Mouse (Mus musculus): Measurements from ENCODE around the gene Gm19684. TPM values are rescaled to one million over a fixed set of nuclear protein-coding genes. Genes with fewer than 3 reads are reported as not detected.
"Not testable (repeated sequence)": the region's sequence is repeated elsewhere in the genome, so short reads cannot be mapped to it uniquely, and the experiment has no call there.

Gm19684 gene
- polyA plus RNA-seq, 1 experiment: 1.1 TPM

DNA sequence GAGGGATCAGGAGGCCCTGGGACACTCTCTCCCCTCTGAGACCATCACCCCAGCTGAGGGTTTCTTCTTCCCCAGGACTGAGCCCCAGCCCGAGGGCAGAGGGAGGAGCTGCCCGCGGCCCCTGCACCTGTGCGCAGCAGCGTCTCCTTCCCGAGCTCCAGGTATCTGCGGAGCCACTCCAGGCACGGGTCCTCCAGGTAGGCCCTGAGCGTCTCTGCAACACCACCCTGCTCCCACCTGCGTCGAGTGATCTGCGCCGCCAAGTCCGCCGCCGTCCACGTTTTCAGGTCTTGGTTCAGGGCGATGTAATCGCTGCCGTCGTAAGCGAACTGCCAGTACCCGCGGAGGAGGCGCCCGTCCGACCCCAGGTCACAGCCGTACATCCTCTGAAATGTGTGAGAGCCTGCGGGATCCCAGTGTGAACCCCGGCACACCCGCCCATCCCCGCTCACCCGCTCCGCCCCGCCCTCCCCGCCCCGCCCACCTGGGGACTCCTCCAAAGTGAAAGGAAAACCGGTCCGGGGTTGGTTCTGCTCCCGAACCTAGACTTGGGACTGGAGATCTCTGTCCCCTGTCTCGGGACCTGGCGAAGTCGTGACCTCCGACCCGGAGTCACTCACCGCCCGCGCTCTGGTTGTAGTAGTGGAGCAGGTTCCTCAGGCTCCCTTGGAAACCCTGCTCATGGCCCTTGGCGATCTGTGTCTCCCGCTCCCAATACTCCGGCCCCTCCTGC is 46.0 kb downstream of the Gm19684 start:
- no peak overlapping the region for H3K27ac ChIP-seq (ENCODE audit: insufficient read depth, low read depth, low read length)
- H3K4me1 ChIP-seq (ENCODE audit: control insufficient read depth, insufficient read depth, low read length): no peaks in the 10 kb centered on the region
- H3K4me3 ChIP-seq (ENCODE audit: insufficient read depth, low read length): peak overlapping the region; percentile 57
- TF ChIP-seq CTCF (IDR thresholded peaks at IDR 0.05; ENCODE audit: low read depth, low read length) (no peak), POLR2A (IDR thresholded peaks at IDR 0.05; ENCODE audit: borderline replicate concordance, low read depth, low read length) (no peak)

- Histone ChIP-seq H3K27ac (ENCODE audit: insufficient read depth, low read depth, low read length) (no peak within 1 kb of the TSS), H3K4me3 (ENCODE audit: insufficient read depth, low read length) (peak within 1 kb of the TSS; percentile 57), H3K4me1 (ENCODE audit: control insufficient read depth, insufficient read depth, low read length) (no peaks in the 10 kb centered on the region)
- no peak for TF ChIP-seq POLR2A (IDR thresholded peaks at IDR 0.05; ENCODE audit: borderline replicate concordance, low read depth, low read length)
- no peak for TF ChIP-seq CTCF (IDR thresholded peaks at IDR 0.05; ENCODE audit: low read depth, low read length)
Observed at GRCm38 (mm10) chr17:36168039-36168652, 46.7 kb downstream of the Gm19684 start, which contains the start of gene Gm8909. Gene Gm8909 (minus strand): TSS chr17:36168537.

DNA sequence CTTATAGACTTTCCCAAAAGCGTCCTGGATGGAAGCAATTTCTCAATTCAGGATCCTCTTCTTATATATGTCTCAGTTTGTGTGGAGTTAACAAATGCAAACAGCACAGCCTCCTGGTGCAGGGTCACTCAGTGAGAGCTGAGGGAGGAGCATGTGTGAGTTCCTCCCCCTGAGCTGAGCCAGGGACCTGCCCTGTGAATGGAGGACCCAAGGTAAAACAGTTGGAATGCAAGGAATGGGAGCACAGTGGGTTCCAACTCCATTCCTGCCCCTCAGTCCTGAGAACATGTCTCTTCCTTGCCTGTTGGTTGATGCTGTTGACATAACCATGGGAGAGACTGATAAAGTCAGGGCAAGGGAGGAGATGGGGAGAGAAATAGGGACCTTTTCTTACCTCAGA is 47.6 kb downstream of the Gm19684 start:
- not testable (repeated sequence) for H3K4me1 ChIP-seq (ENCODE audit: control insufficient read depth, insufficient read depth, low read length); H3K27ac ChIP-seq (ENCODE audit: insufficient read depth, low read depth, low read length); H3K4me3 ChIP-seq (ENCODE audit: insufficient read depth, low read length)

- H3K27ac ChIP-seq (ENCODE audit: insufficient read depth, low read depth, low read length): no peak overlapping the region
- no peak for TF ChIP-seq CTCF (IDR thresholded peaks at IDR 0.05; ENCODE audit: low read depth, low read length)
- no peak for TF ChIP-seq POLR2A (IDR thresholded peaks at IDR 0.05; ENCODE audit: borderline replicate concordance, low read depth, low read length)
Observed at GRCm38 (mm10) chr17:36169753-36170152, 48.3 kb downstream of the Gm19684 start.

GRCm38 (mm10) chr17:36170287-36170814 is 48.9 kb downstream of the Gm19684 start:
- H3K27ac ChIP-seq (ENCODE audit: insufficient read depth, low read depth, low read length): no peak overlapping the region
- H3K4me3 ChIP-seq (ENCODE audit: insufficient read depth, low read length): no peak overlapping the region
- TF ChIP-seq CTCF (IDR thresholded peaks at IDR 0.05; ENCODE audit: low read depth, low read length) (no peak), POLR2A (IDR thresholded peaks at IDR 0.05; ENCODE audit: borderline replicate concordance, low read depth, low read length) (no peak)
- no peaks in the 10 kb centered on the region for H3K4me1 ChIP-seq (ENCODE audit: control insufficient read depth, insufficient read depth, low read length)

More at GRCm38 (mm10) chr17:36169753-36170152, 48.3 kb downstream of the Gm19684 start:
- Histone ChIP-seq H3K4me3 (ENCODE audit: insufficient read depth, low read length) (no peak overlapping the region), H3K4me1 (ENCODE audit: control insufficient read depth, insufficient read depth, low read length) (no peaks in the 10 kb centered on the region)

DNA sequence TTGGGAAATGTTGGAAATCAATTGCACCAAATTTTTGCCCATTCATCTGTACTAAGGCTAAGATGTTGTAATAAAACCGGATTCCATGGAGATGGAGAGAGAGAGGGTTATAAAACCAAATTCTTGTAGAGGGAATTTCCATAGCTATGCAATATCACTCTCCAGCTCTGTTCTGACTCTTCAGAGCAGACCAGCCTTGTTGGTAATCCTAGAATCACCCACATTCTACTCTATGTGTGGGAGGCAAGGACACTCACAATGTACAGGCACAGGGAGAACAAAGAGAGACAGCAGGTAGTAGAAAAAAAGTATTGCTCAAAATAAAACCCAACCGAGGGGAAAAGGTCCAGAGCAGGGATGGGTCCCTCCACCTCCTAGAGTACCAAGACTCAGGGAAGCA is 54.7 kb downstream of the Gm19684 start:
- H3K4me3 ChIP-seq (ENCODE audit: insufficient read depth, low read length); H3K4me1 ChIP-seq (ENCODE audit: control insufficient read depth, insufficient read depth, low read length); H3K27ac ChIP-seq (ENCODE audit: insufficient read depth, low read depth, low read length): not testable (repeated sequence)

GRCm38 (mm10) chr17:36178938-36179337 is 57.5 kb downstream of the Gm19684 start:
- H3K27ac ChIP-seq (ENCODE audit: insufficient read depth, low read depth, low read length); H3K4me1 ChIP-seq (ENCODE audit: control insufficient read depth, insufficient read depth, low read length); H3K4me3 ChIP-seq (ENCODE audit: insufficient read depth, low read length): not testable (repeated sequence)

Other genes with a start within 250 kb of the Gm19684 start
- 57.5 and 77.6 TPM in 2 replicates for gene Dhx16, start 241.9 kb upstream of the Gm19684 start, polyA plus RNA-seq (2012; ENCODE audit: insufficient read depth, insufficient read length, missing spikeins)
- 36.9 and 39.3 TPM in 2 replicates for gene 2310061I04Rik, start 224.2 kb upstream of the Gm19684 start, polyA plus RNA-seq (2012; ENCODE audit: insufficient read depth, insufficient read length, missing spikeins)
- gene Atat1, start 211.6 kb upstream of the Gm19684 start, polyA plus RNA-seq (2012; ENCODE audit: insufficient read depth, insufficient read length, missing spikeins): 22.7 and 23.8 TPM in 2 replicates
- 21.0 and 29.4 TPM in 2 replicates for gene Mrps18b, start 205.3 kb upstream of the Gm19684 start, polyA plus RNA-seq (2012; ENCODE audit: insufficient read depth, insufficient read length, missing spikeins)
- gene Ppp1r10, start 205.2 kb upstream of the Gm19684 start, polyA plus RNA-seq (2012; ENCODE audit: insufficient read depth, insufficient read length, missing spikeins): 36.0 and 46.0 TPM in 2 replicates
- gene Abcf1, start 151.9 kb upstream of the Gm19684 start, polyA plus RNA-seq (2012; ENCODE audit: insufficient read depth, insufficient read length, missing spikeins): 96.1 and 104 TPM in 2 replicates
- 27.7 and 28.1 TPM in 2 replicates for gene Gnl1, start 141.8 kb upstream of the Gm19684 start, polyA plus RNA-seq (2012; ENCODE audit: insufficient read depth, insufficient read length, missing spikeins)
- gene Prr3, start 141.4 kb upstream of the Gm19684 start, polyA plus RNA-seq (2012; ENCODE audit: insufficient read depth, insufficient read length, missing spikeins): 15.6 and 19.5 TPM in 2 replicates
- 52.2 and 56.0 TPM in 2 replicates for gene H2-T24, start 101.1 kb upstream of the Gm19684 start, polyA plus RNA-seq (2012; ENCODE audit: insufficient read depth, insufficient read length, missing spikeins)
- gene H2-T23, start 88.8 kb upstream of the Gm19684 start, polyA plus RNA-seq (2012; ENCODE audit: insufficient read depth, insufficient read length, missing spikeins): 351 and 364 TPM in 2 replicates
- gene H2-T22, start 78.9 kb upstream of the Gm19684 start, polyA plus RNA-seq (2012; ENCODE audit: insufficient read depth, insufficient read length, missing spikeins): 89.0 and 112 TPM in 2 replicates
- gene Gm6034, start 78.7 kb upstream of the Gm19684 start, polyA plus RNA-seq (2012; ENCODE audit: insufficient read depth, insufficient read length, missing spikeins): 0.72 TPM in 1 of 2 replicates, not detected in the other
- gene Gm11127, start 63.3 kb upstream of the Gm19684 start, polyA plus RNA-seq (2012; ENCODE audit: insufficient read depth, insufficient read length, missing spikeins): not detected in 2 replicates
- gene Gm7030, start 7.7 kb downstream of the Gm19684 start, polyA plus RNA-seq (2012; ENCODE audit: insufficient read depth, insufficient read length, missing spikeins): not detected in 2 replicates
- gene Gm8909, start 46.9 kb downstream of the Gm19684 start, polyA plus RNA-seq (2012; ENCODE audit: insufficient read depth, insufficient read length, missing spikeins): 3.6 TPM in 1 of 2 replicates, not detected in the other
- 0.60 TPM in 1 of 2 replicates, not detected in the other for gene H2-T3, start 68.6 kb downstream of the Gm19684 start, polyA plus RNA-seq (2012; ENCODE audit: insufficient read depth, insufficient read length, missing spikeins)
- 69.5 and 84.4 TPM in 2 replicates for gene Rpp21, start 136.4 kb downstream of the Gm19684 start, polyA plus RNA-seq (2012; ENCODE audit: insufficient read depth, insufficient read length, missing spikeins)
- 14.5 and 14.8 TPM in 2 replicates for gene Trim39, start 150.6 kb downstream of the Gm19684 start, polyA plus RNA-seq (2012; ENCODE audit: insufficient read depth, insufficient read length, missing spikeins)
- not detected in 2 replicates for gene H2-M10.2, start 164.8 kb downstream of the Gm19684 start, polyA plus RNA-seq (2012; ENCODE audit: insufficient read depth, insufficient read length, missing spikeins)
- gene H2-M10.1, start 204.5 kb downstream of the Gm19684 start, polyA plus RNA-seq (2012; ENCODE audit: insufficient read depth, insufficient read length, missing spikeins): not detected in 2 replicates
- gene H2-M10.3, start 246.7 kb downstream of the Gm19684 start, polyA plus RNA-seq (2012; ENCODE audit: insufficient read depth, insufficient read length, missing spikeins): not detected in 2 replicates